Mouse (Mus musculus) lung, postnatal 0 days (tissue): ENCODE results near the gene Vangl2.

Source experiments
- CTCF ChIP-seq: IDR thresholded peaks from 2 replicates; pipeline ENCODE4 v1.5.1; 2016; ENCODE audit warnings: antibody characterized with exemption, mild to moderate bottlenecking
- EP300 ChIP-seq: IDR thresholded peaks from 2 replicates; pipeline ENCODE4 v1.6.1; 2016; ENCODE audit warnings: antibody characterized with exemption, mild to moderate bottlenecking, control low read depth

GRCm38 (mm10) chr1:171992901-171993530 lies 35.2 kb downstream of the Vangl2 start:
- TF ChIP-seq CTCF = no peak
- 0 out of 2 replicates have a peak, but pooled peaks have one; percentile 11 for TF ChIP-seq EP300
